Mouse (Mus musculus): ENCODE measurements around the gene Gm13290.
"Not testable (repeated sequence)": the region's sequence is repeated elsewhere in the genome, so short reads cannot be mapped to it uniquely, and the experiment has no call there.

The Gm13290 gene

GRCm38 (mm10) chr4:88773534-88773933 is at the start of gene Gm13290:
Gm13290 (plus strand) TSS chr4:88773834.
- not testable (repeated sequence) for DNase-seq (ENCODE audit: low read depth, low spot score)

DNA sequence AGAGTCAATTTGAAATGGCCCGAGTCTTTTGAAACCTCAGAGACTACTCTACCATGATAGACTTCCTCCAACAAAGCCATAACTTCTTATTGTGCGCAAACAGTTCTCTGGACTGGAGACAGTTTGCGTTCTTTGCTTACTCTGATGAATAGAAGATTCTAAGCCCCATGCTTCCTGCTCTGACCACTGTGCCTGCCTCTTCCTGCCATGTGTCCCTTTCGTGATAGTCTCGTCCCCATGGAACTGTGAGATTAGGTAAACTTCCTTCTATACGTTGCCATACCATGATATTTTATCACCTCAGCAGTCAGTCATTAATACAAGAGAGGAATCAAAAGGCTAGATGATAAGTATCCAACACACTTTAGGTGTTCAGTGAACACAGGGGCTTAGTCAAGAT is 46.9 kb upstream of the Gm13290 start:
- DNase-seq (ENCODE audit: low read depth, low spot score) = no peak

GRCm38 (mm10) chr4:88727324-88727723 is 46.3 kb upstream of the Gm13290 start:
- DNase-seq (ENCODE audit: low read depth, low spot score) = peak; percentile 46

DNA sequence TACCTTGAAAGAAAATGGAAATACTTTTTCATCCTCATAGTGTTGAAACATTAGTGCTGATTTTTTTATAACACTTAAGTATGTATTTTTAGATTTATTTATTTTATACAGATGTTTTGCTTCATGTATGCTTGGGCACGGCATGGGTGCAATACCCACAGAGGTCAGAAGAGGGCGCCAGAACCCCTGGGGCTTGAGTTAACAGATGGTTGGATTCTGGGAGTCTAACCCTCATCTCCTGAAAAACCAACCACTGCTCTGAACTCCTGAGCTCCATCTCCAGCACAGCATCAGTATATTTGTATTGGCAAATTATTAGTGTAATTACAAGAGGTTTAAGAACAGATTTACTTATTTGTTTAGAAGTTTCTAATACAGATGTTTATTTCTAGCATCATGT is 35.2 kb upstream of the Gm13290 start:
- peak; percentile 70 for DNase-seq (ENCODE audit: low read depth, low spot score)

DNA sequence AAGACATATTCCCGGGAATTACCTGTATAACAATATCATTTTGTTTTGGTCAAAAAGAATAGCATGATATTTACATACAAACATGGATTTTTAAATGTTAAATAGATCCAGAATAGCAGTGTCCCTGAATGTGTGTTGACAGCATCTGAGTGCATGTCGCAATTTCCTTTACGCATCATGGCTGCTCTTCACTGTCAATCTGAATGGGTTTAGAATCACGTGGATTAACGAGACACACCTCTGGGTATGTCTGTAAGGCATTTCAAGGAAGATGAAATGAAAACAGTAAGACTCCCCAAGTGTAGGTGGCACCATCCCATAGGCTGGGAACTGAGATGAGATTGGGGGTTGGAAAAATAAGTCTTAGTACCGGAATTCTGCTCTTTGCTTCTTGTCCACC is 34.6 kb upstream of the Gm13290 start:
- DNase-seq (ENCODE audit: low read depth, low spot score) = no peak

DNA sequence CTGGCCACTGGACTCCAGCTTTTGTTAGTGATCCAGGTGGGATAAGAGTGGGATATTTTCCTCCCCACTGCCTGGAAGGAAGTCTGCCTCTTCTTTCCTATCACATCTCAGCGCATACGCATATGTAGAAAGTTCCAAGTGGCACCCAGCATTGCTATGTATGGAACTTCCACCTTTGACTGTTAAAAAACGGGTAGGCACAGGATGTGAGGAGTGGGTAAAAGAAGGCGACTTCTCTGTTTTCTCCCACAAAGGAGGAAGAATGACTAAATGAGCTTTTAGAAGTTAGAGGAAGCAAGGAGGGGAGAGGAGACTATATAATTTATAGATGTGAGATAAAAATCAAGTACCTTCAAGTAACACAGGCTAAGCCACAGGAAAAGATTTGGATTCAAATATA is 32.2 kb upstream of the Gm13290 start:
- no peak for DNase-seq (ENCODE audit: low read depth, low spot score)

DNA sequence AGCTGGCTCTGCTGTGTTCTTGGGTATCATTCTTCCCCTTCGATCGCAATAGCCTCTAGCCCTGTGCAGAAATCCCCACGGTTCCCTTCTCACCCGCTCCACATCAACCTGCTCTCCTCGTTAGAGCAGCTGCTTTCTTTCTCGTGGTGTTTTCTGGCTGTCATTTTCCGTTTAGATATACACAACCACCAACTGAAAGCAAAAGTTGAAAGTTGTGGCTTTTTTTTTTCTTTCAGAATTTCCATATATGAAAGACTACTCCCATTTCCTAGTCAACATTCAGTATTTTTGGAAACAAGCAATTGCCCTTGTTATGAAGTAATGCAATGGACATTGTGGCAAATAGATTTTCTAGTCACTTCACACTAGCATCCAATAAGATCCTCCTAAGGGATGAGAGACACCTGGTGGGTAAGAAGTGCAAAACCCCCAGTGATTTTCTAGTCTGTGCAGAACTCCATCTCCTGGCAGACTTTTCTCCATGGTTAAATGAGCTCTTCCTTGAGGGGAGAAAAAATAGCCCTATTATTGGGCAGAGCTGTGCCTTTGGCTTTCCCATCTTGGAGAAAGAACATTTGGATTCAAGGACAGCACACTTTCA is 30.8 kb upstream of the Gm13290 start:
- DNase-seq (ENCODE audit: low read depth, low spot score) = no peak

- DNase-seq (ENCODE audit: low read depth, low spot score) = peak; percentile 28
Measured at GRCm38 (mm10) chr4:88744207-88744606, 29.4 kb upstream of the Gm13290 start.

DNA sequence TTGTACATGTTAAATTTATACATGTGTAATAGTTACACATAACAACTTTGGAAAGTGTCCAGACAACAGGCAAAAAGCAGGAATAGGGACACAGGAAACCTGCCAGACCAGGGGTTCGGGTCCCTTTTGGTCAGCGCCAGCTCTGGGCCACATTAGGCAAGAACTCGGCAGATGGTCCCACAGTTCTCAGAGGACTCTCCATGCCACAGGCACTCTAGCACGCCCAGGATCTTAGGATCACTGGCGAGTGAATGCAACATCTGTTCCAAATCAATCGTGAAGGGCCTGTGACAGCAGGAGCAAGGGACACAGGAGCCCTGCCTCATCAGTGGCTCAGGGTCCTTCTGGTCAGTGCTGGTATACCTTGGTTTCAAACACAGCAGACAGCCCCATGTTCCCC is 23.7 kb upstream of the Gm13290 start:
- DNase-seq (ENCODE audit: low read depth, low spot score) = no peak

- not testable (repeated sequence) for DNase-seq (ENCODE audit: low read depth, low spot score)
Measured at GRCm38 (mm10) chr4:88754818-88755340, 18.8 kb upstream of the Gm13290 start, which contains the start of gene Gm13271. Gm13271 (plus strand) TSS chr4:88754868.

DNA sequence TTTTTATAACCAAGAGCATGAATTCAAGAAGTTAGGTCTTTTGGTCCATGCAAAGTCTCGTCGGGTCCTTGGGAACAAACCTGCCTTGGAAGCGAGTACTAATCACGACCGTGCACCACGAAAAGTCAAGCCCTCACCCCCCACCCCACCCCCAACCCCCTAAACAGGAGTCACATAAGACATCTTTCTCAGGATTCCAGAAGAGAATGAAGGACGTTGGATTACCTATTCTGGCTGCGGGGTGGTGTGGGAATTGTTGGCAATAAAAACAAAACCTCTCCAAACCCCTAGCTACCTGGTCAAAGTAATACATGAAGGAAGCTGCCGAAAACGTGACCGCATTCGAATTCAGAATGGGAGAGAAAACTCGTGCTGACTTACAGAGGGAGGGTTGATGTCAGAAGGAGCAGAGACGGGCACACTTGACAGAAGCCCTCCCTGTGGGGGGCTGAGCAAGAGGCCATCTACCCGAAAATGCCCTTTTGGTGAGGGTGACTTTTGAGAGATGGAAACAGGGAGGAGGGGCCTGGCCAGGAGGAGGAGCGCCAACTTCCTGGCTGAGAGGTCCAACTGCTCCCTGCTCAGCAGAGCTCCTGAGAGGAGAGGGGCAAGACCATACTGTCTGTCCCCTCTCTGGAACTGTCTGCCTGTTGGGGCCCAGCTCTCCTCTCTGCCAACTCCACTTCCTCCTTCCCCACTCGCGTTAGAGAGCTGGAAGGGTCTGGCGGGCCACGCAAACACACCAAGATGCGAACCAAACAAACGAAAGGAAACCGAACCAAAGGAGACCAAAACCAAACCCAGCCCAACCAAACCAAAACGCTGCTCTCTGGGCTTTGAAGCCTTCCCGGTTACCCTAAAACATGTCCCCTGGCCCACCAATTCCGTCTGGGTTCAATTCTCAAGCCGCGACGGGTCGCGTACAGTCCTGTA is 16.8 kb upstream of the Gm13290 start:
- peak; percentile 2 for DNase-seq (ENCODE audit: low read depth, low spot score)

- DNase-seq (ENCODE audit: low read depth, low spot score) = not testable (repeated sequence)
Measured at GRCm38 (mm10) chr4:88757628-88758031, 16.0 kb upstream of the Gm13290 start.

DNA sequence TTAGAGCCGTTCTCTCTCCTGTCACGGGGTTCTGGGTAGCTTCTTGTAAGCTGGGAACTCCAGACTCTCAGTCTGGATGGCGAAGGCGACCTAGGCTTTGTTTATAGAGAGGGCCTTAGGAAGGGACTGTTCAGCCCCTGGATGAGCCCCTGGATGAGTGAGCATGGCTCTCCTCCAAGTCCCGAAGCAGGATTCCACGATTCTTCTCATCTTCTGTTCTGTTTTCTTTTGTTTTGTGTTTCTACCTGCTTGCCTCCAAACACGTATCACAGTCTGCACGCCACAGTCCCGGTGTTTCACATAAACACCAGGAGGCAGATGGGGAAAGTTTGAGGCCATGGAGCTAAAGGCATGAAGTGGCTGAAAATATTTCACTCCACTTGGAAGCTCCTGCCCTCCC is 14.9 kb upstream of the Gm13290 start:
- not testable (repeated sequence) for DNase-seq (ENCODE audit: low read depth, low spot score)

DNA sequence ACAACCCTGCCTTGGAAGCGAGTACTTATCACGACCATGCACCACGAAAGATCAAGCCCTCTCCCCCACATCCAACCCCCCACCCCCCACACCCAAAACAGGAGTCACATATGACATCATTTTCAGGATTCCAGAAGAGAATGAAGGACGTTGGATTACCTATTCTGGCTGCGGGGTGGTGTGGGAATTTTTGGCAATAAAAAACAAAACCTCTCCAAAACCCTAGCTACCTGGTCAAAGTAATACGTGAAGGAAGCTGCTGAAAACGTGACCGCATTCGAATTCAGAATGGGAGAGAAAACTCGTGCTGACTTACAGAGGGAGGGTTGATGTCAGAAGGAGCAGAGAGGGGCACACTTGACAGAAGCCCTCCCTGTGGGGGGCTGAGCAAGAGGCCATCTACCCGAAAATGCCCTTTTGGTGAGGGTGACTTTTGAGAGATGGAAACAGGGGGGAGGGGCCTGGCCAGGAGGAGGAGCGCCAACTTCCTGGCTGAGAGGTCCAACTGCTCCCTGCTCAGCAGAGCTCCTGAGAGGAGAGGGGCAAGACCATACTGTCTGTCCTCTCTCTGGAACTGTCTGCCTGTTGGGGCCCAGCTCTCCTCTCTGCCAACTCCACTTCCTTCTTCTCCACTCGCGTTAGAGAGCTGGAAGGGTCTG is 13.9 kb upstream of the Gm13290 start, which contains the start of gene Gm13283:
TSS of gene Gm13283 (plus strand) at position 510 of the 659 bp plus-strand sequence.
- peak; percentile 4 for DNase-seq (ENCODE audit: low read depth, low spot score)

DNA sequence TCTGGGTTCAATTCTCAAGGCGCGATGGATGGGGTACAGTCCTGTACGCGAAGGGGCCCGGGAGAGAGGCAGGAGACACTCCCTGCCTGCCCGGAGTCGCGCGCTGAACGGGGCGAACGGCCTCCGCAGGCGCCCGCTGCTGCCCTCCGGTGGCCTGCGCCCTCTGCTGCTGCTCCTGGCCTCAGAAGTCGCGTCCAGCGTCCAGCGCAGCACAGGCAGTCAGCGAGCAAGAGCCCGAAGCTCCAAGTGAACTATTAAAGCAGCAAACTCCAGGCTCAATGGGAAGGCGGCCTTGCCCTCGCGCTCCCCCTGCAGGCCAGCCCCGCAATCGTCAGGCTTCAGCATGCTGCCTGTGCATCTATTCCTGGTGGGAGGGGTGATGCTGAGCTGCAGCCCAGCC is 13.2 kb upstream of the Gm13290 start:
- not testable (repeated sequence) for DNase-seq (ENCODE audit: low read depth, low spot score)

DNA sequence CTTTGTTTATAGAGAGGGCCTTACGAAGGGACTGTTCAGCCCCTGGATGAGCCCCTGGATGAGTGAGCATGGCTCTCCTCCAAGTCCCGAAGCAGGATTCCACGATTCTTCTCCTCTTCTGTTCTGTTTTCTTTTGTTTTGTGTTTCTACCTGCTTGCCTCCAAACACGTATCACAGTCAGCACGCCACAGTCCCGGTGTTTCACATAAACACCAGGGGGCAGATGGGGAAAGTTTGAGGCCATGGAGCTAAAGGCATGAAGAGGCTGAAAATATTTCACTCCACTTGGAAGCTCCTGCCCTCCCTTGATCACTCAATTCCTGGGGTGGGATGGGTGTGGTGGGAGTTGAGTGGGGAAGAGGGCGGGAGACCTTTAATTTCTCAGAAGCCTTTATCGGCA is 11.9 kb upstream of the Gm13290 start:
- not testable (repeated sequence) for DNase-seq (ENCODE audit: low read depth, low spot score)

GRCm38 (mm10) chr4:88762341-88762740 is 11.3 kb upstream of the Gm13290 start:
- not testable (repeated sequence) for DNase-seq (ENCODE audit: low read depth, low spot score)

DNA sequence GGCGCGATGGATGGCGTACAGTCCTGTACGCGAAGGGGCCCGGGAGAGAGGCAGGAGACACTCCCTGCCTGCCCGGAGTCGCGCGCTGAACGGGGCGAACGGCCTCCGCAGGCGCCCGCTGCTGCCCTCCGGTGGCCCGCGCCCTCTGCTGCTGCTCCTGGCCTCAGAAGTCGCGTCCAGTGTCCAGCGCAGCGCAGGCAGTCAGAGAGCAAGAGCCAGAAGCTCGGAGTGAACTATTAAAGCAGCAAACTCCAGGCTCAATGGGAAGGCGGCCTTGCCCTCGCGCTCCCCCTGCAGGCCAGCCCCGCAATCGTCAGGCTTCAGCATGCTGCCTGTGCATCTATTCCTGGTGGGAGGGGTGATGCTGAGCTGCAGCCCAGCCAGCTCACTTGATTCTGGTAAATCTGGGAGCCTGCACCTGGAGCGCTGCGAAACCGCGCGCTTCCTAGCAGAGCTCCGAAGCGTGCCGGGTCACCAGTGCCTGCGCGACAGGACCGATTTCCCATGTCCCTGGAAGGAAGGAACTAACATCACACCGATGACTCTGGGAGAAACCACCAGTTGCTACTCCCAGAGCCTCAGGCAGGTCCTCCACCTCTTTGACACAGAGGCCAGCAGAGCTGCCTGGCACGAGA is 10.1 kb upstream of the Gm13290 start:
- peak; percentile 1 for DNase-seq (ENCODE audit: low read depth, low spot score)

- DNase-seq (ENCODE audit: low read depth, low spot score) = not testable (repeated sequence)
Measured at GRCm38 (mm10) chr4:88776622-88777021, 3.0 kb downstream of the Gm13290 start, which contains the start of gene Gm13289. Gm13289 (plus strand) TSS chr4:88776922.

- not testable (repeated sequence) for DNase-seq (ENCODE audit: low read depth, low spot score)
Measured at GRCm38 (mm10) chr4:88779550-88779949, 5.9 kb downstream of the Gm13290 start, which contains the start of gene Gm13272. Gm13272 (plus strand) TSS chr4:88779850.

DNA sequence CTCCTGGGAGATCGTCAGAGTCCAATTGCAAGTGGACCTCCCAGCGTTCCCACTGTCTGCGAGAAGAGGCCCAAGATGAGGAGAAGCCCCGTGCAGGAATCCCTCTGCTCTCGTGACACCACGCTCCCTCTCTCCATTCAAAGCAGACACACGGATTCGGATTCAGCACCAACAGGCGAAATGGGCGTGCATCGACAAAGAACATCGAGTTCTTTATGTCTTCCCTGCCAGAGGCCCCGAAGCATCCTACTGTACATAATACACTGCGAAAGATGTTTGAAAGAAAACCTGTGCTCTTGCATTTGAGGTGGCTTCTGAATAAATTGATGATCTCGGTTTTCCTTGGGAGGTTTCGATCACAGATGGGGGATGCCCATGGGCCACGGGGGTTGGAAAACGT is 6.7 kb downstream of the Gm13290 start:
- not testable (repeated sequence) for DNase-seq (ENCODE audit: low read depth, low spot score)

Data from A20 (cell line).